Mouse (Mus musculus) hindbrain, embryonic 14.5 days (tissue): Measurements from ENCODE around the gene Cenpp. TPM values are rescaled to one million over a fixed set of nuclear protein-coding genes. Genes with fewer than 3 reads are reported as not detected.

Experiments used
- ATAC-seq: fragments of 200-750 bp; cut with Nextera tagmentation; 2 replicates; pipeline ENCODE4 v1.8.0; 2017; ENCODE audit warnings: moderate number of reproducible peaks, mild to moderate bottlenecking, moderate TSS enrichment, moderate library complexity; ENCODE audit not compliant: low FRiP score
- DNase-seq: peaks from one replicate; pipeline ENCODE4 v3.0.0-alpha.2; 2015; ENCODE audit warnings: low spot score
- H3K27ac ChIP-seq: fragments of 300-500 bp; sonication (generic); 2 replicates; pipeline ENCODE4 v1.5.1; 2014; ENCODE audit warnings: mild to moderate bottlenecking, moderate library complexity
- H3K27me3 ChIP-seq: fragments of 300-500 bp; sonication (generic); 2 replicates; pipeline ENCODE4 v1.6.1; 2014; ENCODE audit warnings: mild to moderate bottlenecking, low read length, mixed read lengths; ENCODE audit not compliant: control insufficient read depth, insufficient read depth
- H3K36me3 ChIP-seq: fragments of 300-500 bp; sonication (generic); replicated peaks from 2 replicates; pipeline ENCODE4 v1.6.1; 2014; ENCODE audit not compliant: control insufficient read depth, insufficient read depth
- H3K4me1 ChIP-seq: fragments of 300-500 bp; sonication (generic); replicated peaks from 2 replicates; pipeline ENCODE4 v1.6.1; 2014; ENCODE audit warnings: antibody characterized with exemption, low read length, mixed read lengths; ENCODE audit not compliant: control insufficient read depth, insufficient read depth
- H3K4me2 ChIP-seq: fragments of 300-500 bp; sonication (generic); replicated peaks from 2 replicates; pipeline ENCODE4 v1.6.1; 2014; ENCODE audit warnings: mild to moderate bottlenecking, moderate library complexity
- H3K4me3 ChIP-seq: fragments of 300-500 bp; sonication (generic); replicated peaks from 2 replicates; pipeline ENCODE4 v1.5.1; 2014; ENCODE audit warnings: mild to moderate bottlenecking, low read length
- H3K9ac ChIP-seq: fragments of 300-500 bp; sonication (generic); 2 replicates; pipeline ENCODE4 v1.6.1; 2014
- H3K9me3 ChIP-seq: fragments of 300-500 bp; sonication (generic); 2 replicates; pipeline ENCODE4 v1.6.1; 2016; ENCODE audit warnings: low read length; ENCODE audit not compliant: control insufficient read depth
- WGBS: fragments of 180-500 bp; shearing (Covaris S2); extraction: QIAGEN DNeasy Blood & Tissue Kit; methylation state at CpG from one replicate; pipeline ENCODE4 v1.1.7; 2014; 5-methylcytosine and 5-hydroxymethylcytosine counted together
- polyA plus RNA-seq: library from polyadenylated mRNA; unstranded; fragments of >200 nt; fragmentation: Nextera tagmentation; extraction: Ambion mirVana; gene quantifications from 2 replicates; pipeline ENCODE4 v1.2.1, GENCODE M21; 2014

The Cenpp gene
- polyA plus RNA-seq, 1 experiment from 2014 or later, result 8.3 TPM

DNA sequence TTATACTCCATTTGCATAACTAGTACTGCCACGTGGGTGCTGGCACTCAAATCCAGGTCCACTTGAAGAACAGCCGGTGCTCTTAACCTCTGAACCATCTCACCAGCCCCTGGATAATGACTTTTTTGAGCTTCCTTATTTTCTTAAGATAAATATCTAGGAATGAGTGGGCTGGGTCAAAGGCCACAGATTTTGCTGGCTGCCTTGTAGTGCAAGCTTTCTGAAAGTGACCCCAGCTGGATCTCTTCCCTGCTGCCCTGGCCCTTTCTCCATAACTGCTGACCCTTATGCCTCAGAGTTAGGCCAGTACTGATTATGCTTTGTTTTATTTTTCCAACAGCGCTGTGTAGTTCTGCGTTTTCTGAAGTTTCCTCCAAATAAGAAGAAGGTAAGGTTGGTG is 222.1 kb downstream of the Cenpp start:
- Histone ChIP-seq H3K4me3 (no peak overlapping the region), H3K9ac (no peak overlapping the region), H3K27ac (no peak overlapping the region), H3K27me3 (no peaks in the 10 kb centered on the region), H3K4me2 (no peak overlapping the region), H3K4me1 (no peaks in the 10 kb centered on the region), H3K36me3 (peaks cover 30% of the 10 kb centered on the region), H3K9me3 (no peaks in the 10 kb centered on the region)
- no peak for DNase-seq
- no peak for ATAC-seq
- WGBS, result 86% methylated on average over 4 of the region's 4 CpGs

DNA sequence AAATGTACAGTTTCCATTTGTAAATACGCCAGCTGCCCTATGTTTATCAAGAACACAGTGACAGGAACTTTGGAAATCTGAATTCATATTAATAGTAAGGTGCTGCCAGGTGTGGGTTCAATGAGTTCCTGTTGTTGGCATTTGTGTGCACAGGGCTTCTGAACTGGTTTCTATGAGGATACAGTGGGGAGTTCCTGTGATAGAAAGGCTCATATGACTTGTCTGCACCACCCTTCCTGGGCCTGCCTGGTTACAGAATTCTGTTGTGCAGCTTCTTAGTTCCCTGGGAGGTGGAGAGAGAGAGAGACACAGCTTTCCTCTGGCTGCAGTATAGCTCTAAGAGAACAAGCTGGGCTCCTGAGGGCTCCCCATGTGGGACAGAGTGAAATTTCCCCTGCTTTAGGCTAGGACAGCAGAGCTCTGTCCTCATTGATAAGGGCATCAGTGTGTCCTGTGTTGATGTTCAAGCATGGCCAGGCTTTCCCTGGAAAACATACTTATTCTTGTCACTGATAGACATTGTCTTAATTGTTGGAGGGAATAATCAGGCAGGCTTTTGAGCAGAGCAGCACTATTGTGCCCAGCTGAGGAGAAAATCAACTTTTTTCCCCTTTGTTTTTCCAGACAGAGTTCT is 224.4 kb downstream of the Cenpp start:
- Histone ChIP-seq H3K27ac (no peak overlapping the region), H3K4me3 (no peak overlapping the region), H3K4me2 (no peak overlapping the region), H3K4me1 (peaks cover 3% of the 10 kb centered on the region; the same call in 1 of the 2 replicates), H3K9me3 (no peaks in the 10 kb centered on the region), H3K36me3 (peaks cover 10% of the 10 kb centered on the region), H3K27me3 (no peaks in the 10 kb centered on the region), H3K9ac (no peak overlapping the region)
- ATAC-seq (no peak), DNase-seq (no peak)
- 92% methylated on average over 1 of the region's 1 CpGs for WGBS

DNA sequence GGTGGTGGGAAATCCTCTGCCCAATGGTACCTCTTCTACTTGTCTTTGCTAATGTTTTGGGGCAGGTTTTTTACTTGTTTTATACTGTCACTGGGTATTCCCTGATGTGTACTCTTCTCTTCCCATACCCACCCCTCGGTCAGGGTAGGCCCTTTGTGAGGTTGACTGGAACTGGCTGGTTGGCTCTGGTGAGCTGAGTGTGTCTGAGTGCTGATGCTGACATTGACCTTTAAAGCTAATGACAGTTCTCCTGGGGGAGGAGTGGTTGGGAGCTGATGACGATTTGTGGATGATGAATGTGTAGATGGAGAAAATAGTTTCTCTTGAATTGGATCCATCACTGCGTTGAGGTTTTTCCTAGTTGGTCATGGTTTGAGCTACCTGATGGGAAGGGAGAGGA is 225.8 kb downstream of the Cenpp start:
- H3K4me1 ChIP-seq, result peaks cover 18% of the 10 kb centered on the region

DNA sequence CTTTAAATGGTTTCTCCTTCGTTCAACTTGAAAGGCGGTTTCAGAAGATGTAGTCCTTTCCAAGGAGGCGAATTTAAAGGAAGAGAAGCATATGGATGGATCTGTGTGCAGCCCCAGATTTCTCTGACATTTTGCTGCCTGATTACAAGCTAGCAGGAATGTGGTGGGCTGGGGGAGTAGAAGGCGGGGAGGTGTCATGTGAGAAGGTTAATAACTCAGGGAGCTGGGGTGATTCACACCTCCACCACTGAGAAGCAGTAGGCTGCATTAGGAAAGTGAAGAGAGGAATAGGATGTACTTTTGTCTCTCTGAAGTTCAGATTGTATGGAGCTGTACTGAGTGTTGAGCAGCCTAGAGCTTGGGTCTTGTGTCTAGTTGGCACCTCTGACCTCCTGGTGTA is 230.6 kb downstream of the Cenpp start:
- 42% methylated on average over 4 of the region's 4 CpGs for WGBS
- ATAC-seq, result no peak
- Histone ChIP-seq H3K27ac (no peak overlapping the region), H3K36me3 (no peaks in the 10 kb centered on the region), H3K4me2 (peak overlapping the region; percentile 93), H3K4me1 (peaks cover 26% of the 10 kb centered on the region), H3K27me3 (no peaks in the 10 kb centered on the region), H3K9ac (peak overlapping the region; percentile 80), H3K4me3 (peak overlapping the region; percentile 82), H3K9me3 (no peaks in the 10 kb centered on the region)
- DNase-seq, result no peak

More for the DNA sequence above, 225.8 kb downstream of the Cenpp start:
- Histone ChIP-seq H3K36me3 (no peaks in the 10 kb centered on the region), H3K9ac (no peak overlapping the region), H3K9me3 (no peaks in the 10 kb centered on the region), H3K4me2 (no peak overlapping the region), H3K4me3 (no peak overlapping the region), H3K27me3 (no peaks in the 10 kb centered on the region), H3K27ac (no peak overlapping the region)
- no peak for DNase-seq
- ATAC-seq, result no peak
- 94% methylated on average over 3 of the region's 3 CpGs for WGBS

- 1% methylated on average over 15 of the region's 15 CpGs for WGBS
- no peaks in the 10 kb centered on the region for H3K9me3 ChIP-seq
- no peaks in the 10 kb centered on the region for H3K36me3 ChIP-seq
- ATAC-seq (no peak), DNase-seq (no peak)
- H3K27ac ChIP-seq, result peak overlapping the region; percentile 7
- no peaks in the 10 kb centered on the region for H3K27me3 ChIP-seq
- H3K4me2 ChIP-seq, result peak overlapping the region; percentile 93
- H3K4me3 ChIP-seq, result peak overlapping the region; percentile 82
- H3K4me1 ChIP-seq, result peaks cover 26% of the 10 kb centered on the region
- peak overlapping the region; percentile 80 for H3K9ac ChIP-seq
Measured at GRCm38 (mm10) chr13:49421606-49421917, 231.0 kb downstream of the Cenpp start.

GRCm38 (mm10) chr13:49420754-49421605 is 231.6 kb downstream of the Cenpp start, which contains the start of gene Ippk:
Ippk (plus strand) TSS chr13:49421249.
- peak within 1 kb of the TSS; percentile 93 for H3K4me2 ChIP-seq
- peak within 1 kb of the TSS; percentile 80 for H3K9ac ChIP-seq
- peak; percentile 96 for DNase-seq
- no peaks in the 10 kb centered on the region for H3K27me3 ChIP-seq
- peak within 1 kb of the TSS; percentile 82 for H3K4me3 ChIP-seq
- H3K27ac ChIP-seq, result peak within 1 kb of the TSS; percentile 75
- H3K4me1 ChIP-seq, result peaks cover 26% of the 10 kb centered on the region
- H3K9me3 ChIP-seq, result no peaks in the 10 kb centered on the region
- ATAC-seq, result peak; percentile 98
- under 1% methylated on average over 68 of the region's 69 CpGs for WGBS
- no peaks in the 10 kb centered on the region for H3K36me3 ChIP-seq

Other genes with a start within 250 kb of the Cenpp start
- gene Ippk, start 231.5 kb downstream of the Cenpp start, polyA plus RNA-seq, result 13.4 and 13.7 TPM in 2 replicates
- gene Tes3-ps, start 159.5 kb downstream of the Cenpp start, polyA plus RNA-seq, result 0.50 and 0.96 TPM in 2 replicates
- 1.7 and 2.2 TPM in 2 replicates for gene Ecm2, start 148.0 kb downstream of the Cenpp start, polyA plus RNA-seq
- gene Aspn, start 108.3 kb downstream of the Cenpp start, polyA plus RNA-seq, result 0.32 and 0.86 TPM in 2 replicates
- 0.20 and 0.34 TPM in 2 replicates for gene Omd, start 70.3 kb downstream of the Cenpp start, polyA plus RNA-seq
- 8.6 and 8.7 TPM in 2 replicates for gene Ogn, start 44.7 kb downstream of the Cenpp start, polyA plus RNA-seq
- gene Nol8, start 293 bp upstream of the Cenpp start, polyA plus RNA-seq, result 13.7 and 15.3 TPM in 2 replicates
- gene Iars, start 29.3 kb upstream of the Cenpp start, polyA plus RNA-seq, result 52.6 and 59.2 TPM in 2 replicates
- gene Gm30302, start 146.2 kb upstream of the Cenpp start, polyA plus RNA-seq, result 0.15 TPM in 1 of 2 replicates, not detected in the other